Mouse (Mus musculus) kidney, postnatal 4 days (tissue): ENCODE data around the gene Lmf1.

ENCODE experiments used
- DNase-seq, 2 experiments: peaks; one replicate each; pipeline ENCODE4 v3.0.0; 2021; ENCODE audit warnings: mixed read lengths in 2 of 2

Lmf1 gene

GRCm38 (mm10) chr17:25644761-25645160 is 65.9 kb downstream of the Lmf1 start:
- DNase-seq: no peak

GRCm38 (mm10) chr17:25645661-25646060 is 66.8 kb downstream of the Lmf1 start:
- DNase-seq: no peak

GRCm38 (mm10) chr17:25647901-25648300 is 69.0 kb downstream of the Lmf1 start:
- peak in 1 of 2 experiments; percentile 37 for DNase-seq

GRCm38 (mm10) chr17:25648678-25649216 is 69.9 kb downstream of the Lmf1 start:
- DNase-seq: no peak

- no peak for DNase-seq
Measured at GRCm38 (mm10) chr17:25650726-25651125, 71.8 kb downstream of the Lmf1 start.

- DNase-seq: no peak
Measured at GRCm38 (mm10) chr17:25652272-25652671, 73.4 kb downstream of the Lmf1 start.

GRCm38 (mm10) chr17:25656142-25656825 is 77.4 kb downstream of the Lmf1 start:
- DNase-seq: no peak

- DNase-seq: no peak
Measured at GRCm38 (mm10) chr17:25656826-25657189, 77.9 kb downstream of the Lmf1 start.

- no peak for DNase-seq
Measured at GRCm38 (mm10) chr17:25663213-25663835, 84.4 kb downstream of the Lmf1 start.

GRCm38 (mm10) chr17:25665485-25665884 is 86.6 kb downstream of the Lmf1 start:
- DNase-seq: no peak

GRCm38 (mm10) chr17:25665891-25666290 is 87.0 kb downstream of the Lmf1 start:
- DNase-seq: no peak

- DNase-seq: no peak
Measured at GRCm38 (mm10) chr17:25668481-25669055, 89.7 kb downstream of the Lmf1 start.

- DNase-seq: no peak
Measured at GRCm38 (mm10) chr17:25672982-25673381, 94.1 kb downstream of the Lmf1 start.

GRCm38 (mm10) chr17:25677969-25678368 is 99.1 kb downstream of the Lmf1 start:
- no peak for DNase-seq

GRCm38 (mm10) chr17:25679818-25680217 is 100.9 kb downstream of the Lmf1 start:
- DNase-seq: no peak

- peak in 1 of 2 experiments; percentile 22 for DNase-seq
Measured at GRCm38 (mm10) chr17:25681636-25682035, 102.8 kb downstream of the Lmf1 start.

GRCm38 (mm10) chr17:25686323-25686722 is 107.4 kb downstream of the Lmf1 start:
- DNase-seq: peak; percentile 33 to 52

GRCm38 (mm10) chr17:25688922-25689321 is 110.0 kb downstream of the Lmf1 start:
- DNase-seq: no peak

GRCm38 (mm10) chr17:25696263-25696662 is 117.4 kb downstream of the Lmf1 start:
- DNase-seq: no peak

- peak; percentile 79 to 83 for DNase-seq
Measured at GRCm38 (mm10) chr17:25698446-25698845, 119.6 kb downstream of the Lmf1 start.

- DNase-seq: no peak
Measured at GRCm38 (mm10) chr17:25700863-25701496, 122.1 kb downstream of the Lmf1 start.

- DNase-seq: no peak
Measured at GRCm38 (mm10) chr17:25709994-25710393, 131.1 kb downstream of the Lmf1 start.

- DNase-seq: no peak
Measured at GRCm38 (mm10) chr17:25711136-25711535, 132.3 kb downstream of the Lmf1 start.
